Mouse (Mus musculus) liver, embryonic 11.5 days (tissue): ENCODE measurements around the gene Slc35b1. TPM values are rescaled to one million over a fixed set of nuclear protein-coding genes. Genes with fewer than 3 reads are reported as not detected.

ENCODE experiments used
- ATAC-seq: fragments of 200-750 bp; cut with Nextera tagmentation; replicated peaks from 2 replicates; pipeline ENCODE4 v1.8.0; 2017; ENCODE audit warnings: moderate number of reproducible peaks, mild to moderate bottlenecking, moderate TSS enrichment, moderate library complexity; ENCODE audit not compliant: low FRiP score
- DNase-seq: peaks from one replicate; pipeline ENCODE4 v3.0.0-alpha.2; 2017; ENCODE audit warnings: low spot score
- H3K27ac ChIP-seq: fragments of 300-500 bp; sonication (generic); 2 replicates; pipeline ENCODE4 v1.5.1; 2014; ENCODE audit warnings: mild to moderate bottlenecking, low read depth, low read length, control low read depth
- H3K27me3 ChIP-seq: fragments of 300-500 bp; sonication (generic); replicated peaks from 2 replicates; pipeline ENCODE4 v1.6.1; 2014; ENCODE audit warnings: low read length, mixed read lengths; ENCODE audit not compliant: control insufficient read depth, insufficient read depth
- H3K36me3 ChIP-seq: fragments of 300-500 bp; sonication (generic); 2 replicates; pipeline ENCODE4 v1.6.1; 2014; ENCODE audit warnings: mild to moderate bottlenecking, low read length, moderate library complexity, mixed read lengths; ENCODE audit not compliant: control insufficient read depth, insufficient read depth
- H3K4me1 ChIP-seq: fragments of 300-500 bp; sonication (generic); replicated peaks from 2 replicates; pipeline ENCODE4 v1.6.1; 2014; ENCODE audit warnings: low read length, mixed read lengths; ENCODE audit not compliant: control insufficient read depth, insufficient read depth
- H3K4me2 ChIP-seq: fragments of 300-500 bp; sonication (generic); 2 replicates; pipeline ENCODE4 v1.6.1; 2014; ENCODE audit warnings: mild to moderate bottlenecking, control low read depth, moderate library complexity
- H3K4me3 ChIP-seq: fragments of 300-500 bp; sonication (generic); 2 replicates; pipeline ENCODE4 v1.5.1; 2014; ENCODE audit warnings: low read depth, low read length, control low read depth
- H3K9ac ChIP-seq: fragments of 300-500 bp; sonication (generic); 2 replicates; pipeline ENCODE4 v1.6.1; 2014; ENCODE audit warnings: low read depth, low read length, control low read depth
- H3K9me3 ChIP-seq: fragments of 300-500 bp; sonication (generic); 2 replicates; pipeline ENCODE4 v1.6.1; 2016; ENCODE audit warnings: low read length, inconsistent platforms, mixed read lengths; ENCODE audit not compliant: control insufficient read depth
- WGBS: fragments of 180-500 bp; shearing (Covaris S2); extraction: QIAGEN DNeasy Blood & Tissue Kit; methylation state at CpG from one replicate; pipeline ENCODE4 v1.1.7; 2014; 5-methylcytosine and 5-hydroxymethylcytosine counted together
- polyA plus RNA-seq: library from polyadenylated mRNA; unstranded; fragments of >200 nt; fragmentation: Nextera tagmentation; extraction: Ambion mirVana; gene quantifications from 2 replicates; pipeline ENCODE4 v1.2.1, GENCODE M21; 2014

Gene Slc35b1
- polyA plus RNA-seq, 1 experiment from 2014 or later, result 86.8 TPM

GRCm38 (mm10) chr11:95356039-95356438 lies 28.5 kb upstream of the Slc35b1 start:
- WGBS, result 70% methylated on average over 7 of the region's 7 CpGs
- Histone ChIP-seq H3K4me2 (peak overlapping the region; percentile 65), H3K4me3 (no peak overlapping the region), H3K36me3 (peaks cover 15% of the 10 kb centered on the region), H3K27ac (peak overlapping the region; percentile 98), H3K9me3 (no peaks in the 10 kb centered on the region), H3K4me1 (peaks cover 49% of the 10 kb centered on the region), H3K9ac (peak overlapping the region; percentile 49), H3K27me3 (no peaks in the 10 kb centered on the region)
- ATAC-seq (peak; percentile 16), DNase-seq (no peak)

- peak; percentile 96 for ATAC-seq
- WGBS, result 36% methylated on average over 17 of the region's 17 CpGs
- no peak overlapping the region for H3K4me3 ChIP-seq
- H3K9ac ChIP-seq, result peak overlapping the region; percentile 50
- no peaks in the 10 kb centered on the region for H3K27me3 ChIP-seq
- H3K4me2 ChIP-seq, result peak overlapping the region; percentile 65
- peak; percentile 77 for DNase-seq
- H3K27ac ChIP-seq, result peak overlapping the region; percentile 98
- H3K4me1 ChIP-seq, result peaks cover 49% of the 10 kb centered on the region
- H3K36me3 ChIP-seq, result peaks cover 16% of the 10 kb centered on the region
- no peaks in the 10 kb centered on the region for H3K9me3 ChIP-seq
Observed at GRCm38 (mm10) chr11:95356469-95357273, 27.8 kb upstream of the Slc35b1 start.

GRCm38 (mm10) chr11:95358263-95358662 lies 26.2 kb upstream of the Slc35b1 start:
- Histone ChIP-seq H3K9ac (no peak overlapping the region), H3K4me1 (peaks cover 43% of the 10 kb centered on the region), H3K4me3 (0 out of 2 replicates have a peak overlapping the region, but pooled peaks have one; percentile 10), H3K9me3 (no peaks in the 10 kb centered on the region), H3K4me2 (no peak overlapping the region), H3K27ac (peak overlapping the region; percentile 32; the same call in 1 of the 2 replicates), H3K27me3 (no peaks in the 10 kb centered on the region), H3K36me3 (peaks cover 16% of the 10 kb centered on the region)
- 54% methylated on average over 3 of the region's 3 CpGs for WGBS
- DNase-seq (no peak), ATAC-seq (no peak)

- ATAC-seq (no peak), DNase-seq (no peak)
- Histone ChIP-seq H3K4me1 (no peaks in the 10 kb centered on the region; the same call in 1 of the 2 replicates), H3K4me2 (no peak overlapping the region), H3K27me3 (no peaks in the 10 kb centered on the region), H3K4me3 (no peak overlapping the region), H3K36me3 (peaks cover 20% of the 10 kb centered on the region; the same call in 1 of the 2 replicates), H3K27ac (no peak overlapping the region), H3K9me3 (no peaks in the 10 kb centered on the region), H3K9ac (no peak overlapping the region)
- WGBS, result 83% methylated on average over 5 of the region's 5 CpGs
Observed at GRCm38 (mm10) chr11:95364388-95364787, 20.1 kb upstream of the Slc35b1 start.

GRCm38 (mm10) chr11:95365596-95365995 lies 18.9 kb upstream of the Slc35b1 start:
- H3K9me3 ChIP-seq, result no peaks in the 10 kb centered on the region
- no peaks in the 10 kb centered on the region; the same call in 1 of the 2 replicates for H3K4me1 ChIP-seq
- ATAC-seq (no peak), DNase-seq (no peak)
- H3K36me3 ChIP-seq, result peaks cover 21% of the 10 kb centered on the region; the same call in 1 of the 2 replicates
- H3K4me3 ChIP-seq, result no peak overlapping the region
- 84% methylated on average over 10 of the region's 10 CpGs for WGBS
- H3K9ac ChIP-seq, result no peak overlapping the region
- no peak overlapping the region for H3K27ac ChIP-seq
- no peak overlapping the region for H3K4me2 ChIP-seq
- H3K27me3 ChIP-seq, result no peaks in the 10 kb centered on the region

- ATAC-seq, result no peak
- no peaks in the 10 kb centered on the region for H3K9me3 ChIP-seq
- no peak overlapping the region for H3K4me3 ChIP-seq
- H3K36me3 ChIP-seq, result peaks cover 20% of the 10 kb centered on the region; the same call in 1 of the 2 replicates
- H3K9ac ChIP-seq, result no peak overlapping the region
- H3K27ac ChIP-seq, result no peak overlapping the region
- H3K27me3 ChIP-seq, result no peaks in the 10 kb centered on the region
- H3K4me1 ChIP-seq, result no peaks in the 10 kb centered on the region; the same call in 1 of the 2 replicates
- no peak overlapping the region for H3K4me2 ChIP-seq
- DNase-seq, result peak; percentile 27
- 82% methylated on average over 6 of the region's 6 CpGs for WGBS
Observed at GRCm38 (mm10) chr11:95366280-95366897, 18.1 kb upstream of the Slc35b1 start.

GRCm38 (mm10) chr11:95367011-95367735 lies 17.3 kb upstream of the Slc35b1 start:
- no peak overlapping the region for H3K27ac ChIP-seq
- H3K9me3 ChIP-seq, result no peaks in the 10 kb centered on the region
- no peak for ATAC-seq
- H3K27me3 ChIP-seq, result no peaks in the 10 kb centered on the region
- 76% methylated on average over 8 of the region's 8 CpGs for WGBS
- DNase-seq, result peak; percentile 28
- no peaks in the 10 kb centered on the region; the same call in 1 of the 2 replicates for H3K4me1 ChIP-seq
- H3K36me3 ChIP-seq, result peaks cover 26% of the 10 kb centered on the region; the same call in 1 of the 2 replicates
- H3K9ac ChIP-seq, result no peak overlapping the region
- H3K4me3 ChIP-seq, result no peak overlapping the region
- no peak overlapping the region for H3K4me2 ChIP-seq

- 90% methylated on average over 8 of the region's 8 CpGs for WGBS
- H3K27me3 ChIP-seq, result no peaks in the 10 kb centered on the region
- H3K9ac ChIP-seq, result no peak overlapping the region
- no peak for DNase-seq
- no peaks in the 10 kb centered on the region for H3K9me3 ChIP-seq
- H3K27ac ChIP-seq, result no peak overlapping the region
- H3K4me3 ChIP-seq, result no peak overlapping the region
- no peaks in the 10 kb centered on the region; the same call in 1 of the 2 replicates for H3K4me1 ChIP-seq
- no peak overlapping the region for H3K4me2 ChIP-seq
- ATAC-seq, result no peak
- H3K36me3 ChIP-seq, result peaks cover 33% of the 10 kb centered on the region; the same call in 1 of the 2 replicates
Observed at GRCm38 (mm10) chr11:95368231-95368823, 16.2 kb upstream of the Slc35b1 start.
